Mouse (Mus musculus) hindbrain, embryonic 16.5 days (tissue): ENCODE measurements around the gene Rtkn2. TPM values are rescaled to one million over a fixed set of nuclear protein-coding genes. Genes with fewer than 3 reads are reported as not detected.

ENCODE experiments used
- ATAC-seq: fragments of 200-750 bp; cut with Nextera tagmentation; 2 replicates; pipeline ENCODE4 v1.8.0; 2017; ENCODE audit warnings: moderate TSS enrichment, moderate library complexity
- H3K27ac ChIP-seq: fragments of 300-500 bp; sonication (generic); 2 replicates; pipeline ENCODE4 v1.5.1; 2014; ENCODE audit warnings: low read depth, mild to moderate bottlenecking, control low read depth, low read length, moderate library complexity
- H3K27me3 ChIP-seq: fragments of 300-500 bp; sonication (generic); replicated peaks from 2 replicates; pipeline ENCODE4 v1.6.1; 2014; ENCODE audit warnings: low read length; ENCODE audit not compliant: control insufficient read depth, insufficient read depth
- H3K36me3 ChIP-seq: fragments of 300-500 bp; sonication (generic); 2 replicates; pipeline ENCODE4 v1.6.1; 2014; ENCODE audit warnings: mild to moderate bottlenecking, low read length, moderate library complexity, mixed read lengths; ENCODE audit not compliant: control insufficient read depth, insufficient read depth
- H3K4me1 ChIP-seq: fragments of 300-500 bp; sonication (generic); 2 replicates; pipeline ENCODE4 v1.6.1; 2014; ENCODE audit warnings: low read depth, low read length; ENCODE audit not compliant: control insufficient read depth, insufficient read depth
- H3K4me2 ChIP-seq: fragments of 300-500 bp; sonication (generic); 2 replicates; pipeline ENCODE4 v1.6.1; 2014; ENCODE audit warnings: mild to moderate bottlenecking, low read length, control low read depth, moderate library complexity
- H3K4me3 ChIP-seq: fragments of 300-500 bp; sonication (generic); 2 replicates; pipeline ENCODE4 v1.5.1; 2014; ENCODE audit warnings: mild to moderate bottlenecking, low read length, control low read depth, moderate library complexity
- H3K9ac ChIP-seq: fragments of 300-500 bp; sonication (generic); 2 replicates; pipeline ENCODE4 v1.6.1; 2014; ENCODE audit warnings: low read depth, mild to moderate bottlenecking, control low read depth, low read length, moderate library complexity
- H3K9me3 ChIP-seq: fragments of 300-500 bp; sonication (generic); 2 replicates; pipeline ENCODE4 v1.6.1; 2014; ENCODE audit warnings: mild to moderate bottlenecking, low read length, moderate library complexity; ENCODE audit not compliant: control insufficient read depth
- WGBS: fragments of 180-500 bp; shearing (Covaris S2); extraction: QIAGEN DNeasy Blood & Tissue Kit; methylation state at CpG from one replicate; pipeline ENCODE4 v1.1.7; 2014; 5-methylcytosine and 5-hydroxymethylcytosine counted together
- polyA plus RNA-seq: library from polyadenylated mRNA; unstranded; fragments of >200 nt; fragmentation: Nextera tagmentation; extraction: Ambion mirVana; gene quantifications from 2 replicates; pipeline ENCODE4 v1.2.1, GENCODE M21; 2015

Gene Rtkn2
- polyA plus RNA-seq, 1 experiment from 2014 or later: 4.4 TPM

DNA sequence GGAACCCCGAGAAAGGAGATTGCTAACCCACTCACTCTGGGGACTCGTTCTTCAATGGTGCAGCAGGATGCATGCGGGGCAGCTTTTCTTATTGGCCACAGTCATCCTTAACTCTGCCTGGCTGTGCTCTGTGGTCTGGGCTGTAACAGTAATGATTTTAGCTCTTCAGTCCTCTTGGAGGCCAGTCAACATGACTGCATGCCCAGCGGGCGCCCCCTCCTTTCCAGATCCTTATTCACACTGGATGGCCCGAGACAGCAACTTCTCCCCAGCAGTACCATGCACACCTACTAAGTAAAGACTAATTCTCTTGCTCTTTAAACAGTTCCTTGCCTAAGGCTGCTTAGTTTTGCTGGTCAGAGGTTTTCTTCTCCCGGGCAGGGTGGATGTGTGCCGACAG lies 4.4 kb downstream of the Rtkn2 start:
- Histone ChIP-seq H3K27me3 (no peaks in the 10 kb centered on the region), H3K4me1 (peaks cover 7% of the 10 kb centered on the region), H3K9me3 (no peaks in the 10 kb centered on the region), H3K27ac (no peak overlapping the region), H3K9ac (no peak overlapping the region), H3K36me3 (no peaks in the 10 kb centered on the region), H3K4me3 (no peak overlapping the region), H3K4me2 (no peak overlapping the region)
- WGBS: 85% methylated on average over 8 of the region's 8 CpGs
- ATAC-seq: no peak

DNA sequence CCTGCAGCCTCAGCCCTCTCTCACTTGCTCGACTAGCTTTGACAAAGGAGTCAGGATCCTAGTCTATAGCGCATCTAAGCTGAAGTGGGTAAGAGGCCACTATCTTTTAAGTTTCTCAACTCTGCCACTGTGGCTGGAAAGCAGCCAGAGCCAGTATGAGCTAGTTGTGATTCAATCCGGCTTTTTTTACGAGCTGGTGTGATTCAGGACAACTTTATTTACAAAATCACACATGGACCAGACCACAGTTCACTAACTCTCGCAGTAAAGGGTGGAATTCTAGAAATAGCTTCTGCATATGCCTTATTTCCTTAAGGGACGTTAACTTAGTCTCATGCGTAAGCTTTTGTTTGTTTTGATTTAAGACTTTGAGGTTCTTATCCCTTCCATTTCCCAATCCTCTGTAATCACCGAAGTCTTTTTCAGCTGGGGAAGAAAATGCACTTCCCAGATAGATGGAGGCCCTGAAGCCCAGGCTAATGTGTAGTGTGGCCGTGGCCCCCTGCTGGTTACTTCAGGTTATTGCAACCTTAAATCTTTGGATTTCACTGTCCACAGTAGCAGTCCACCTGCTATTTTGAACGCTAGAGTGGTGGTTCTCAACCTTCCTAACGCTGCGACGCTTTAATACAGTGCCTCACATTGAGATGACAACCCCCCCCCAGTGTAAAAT lies 5.0 kb downstream of the Rtkn2 start:
- WGBS: 51% methylated on average over 13 of the region's 13 CpGs
- Histone ChIP-seq H3K4me3 (no peak overlapping the region), H3K9me3 (no peaks in the 10 kb centered on the region), H3K4me1 (peaks cover 7% of the 10 kb centered on the region), H3K4me2 (no peak overlapping the region), H3K36me3 (no peaks in the 10 kb centered on the region), H3K27me3 (no peaks in the 10 kb centered on the region), H3K9ac (no peak overlapping the region), H3K27ac (no peak overlapping the region)
- peak; percentile 74 for ATAC-seq

DNA sequence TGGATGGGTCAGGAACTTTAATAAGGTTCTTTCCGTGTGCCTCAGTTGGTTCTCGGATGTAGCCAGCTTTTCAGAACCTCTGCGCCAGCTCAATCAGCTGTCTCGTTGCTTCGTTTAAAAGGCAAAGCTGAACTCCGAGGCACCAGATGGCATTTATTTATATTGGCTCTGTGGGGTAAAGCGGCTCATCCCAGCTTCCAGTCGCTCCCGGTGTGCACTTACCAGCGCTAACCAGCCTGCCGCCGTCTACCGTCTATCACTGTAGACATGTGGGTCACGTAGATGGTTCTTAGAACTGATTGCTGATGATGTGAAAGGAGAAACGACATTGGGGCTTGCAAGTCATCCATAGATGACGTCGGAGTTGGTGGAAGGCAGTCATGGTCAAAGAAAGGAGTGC lies 5.7 kb downstream of the Rtkn2 start:
- H3K27ac ChIP-seq: no peak overlapping the region
- no peak overlapping the region for H3K9ac ChIP-seq
- no peak overlapping the region for H3K4me3 ChIP-seq
- no peaks in the 10 kb centered on the region for H3K9me3 ChIP-seq
- ATAC-seq: no peak
- no peak overlapping the region for H3K4me2 ChIP-seq
- H3K27me3 ChIP-seq: no peaks in the 10 kb centered on the region
- H3K4me1 ChIP-seq: peaks cover 5% of the 10 kb centered on the region; the same call in 1 of the 2 replicates
- H3K36me3 ChIP-seq: no peaks in the 10 kb centered on the region
- 74% methylated on average over 17 of the region's 17 CpGs for WGBS

DNA sequence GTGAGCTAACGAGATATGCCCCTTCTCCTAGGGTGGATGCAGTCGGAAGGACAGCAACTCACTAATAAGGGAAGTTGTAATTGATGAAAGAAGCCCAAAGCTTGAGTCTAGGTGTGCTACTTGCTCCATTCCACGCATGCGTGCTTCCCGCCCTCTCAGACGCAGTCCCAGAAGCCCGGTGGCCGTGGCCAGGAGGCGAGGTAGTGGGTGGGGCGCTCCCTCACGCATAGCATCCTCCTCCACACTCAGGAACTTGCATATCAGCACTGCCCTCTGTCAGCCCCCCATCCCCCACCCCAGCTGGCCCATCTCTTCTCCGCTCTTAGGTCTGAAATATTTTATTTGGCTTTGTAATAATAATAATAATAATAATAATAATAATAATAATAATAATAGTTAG lies 16.0 kb downstream of the Rtkn2 start:
- Histone ChIP-seq H3K9ac (no peak overlapping the region), H3K27me3 (no peaks in the 10 kb centered on the region), H3K4me2 (no peak overlapping the region), H3K36me3 (no peaks in the 10 kb centered on the region; the same call in 1 of the 2 replicates), H3K4me1 (no peaks in the 10 kb centered on the region), H3K9me3 (no peaks in the 10 kb centered on the region), H3K27ac (no peak overlapping the region), H3K4me3 (no peak overlapping the region)
- 74% methylated on average over 12 of the region's 12 CpGs for WGBS
- no peak for ATAC-seq

DNA sequence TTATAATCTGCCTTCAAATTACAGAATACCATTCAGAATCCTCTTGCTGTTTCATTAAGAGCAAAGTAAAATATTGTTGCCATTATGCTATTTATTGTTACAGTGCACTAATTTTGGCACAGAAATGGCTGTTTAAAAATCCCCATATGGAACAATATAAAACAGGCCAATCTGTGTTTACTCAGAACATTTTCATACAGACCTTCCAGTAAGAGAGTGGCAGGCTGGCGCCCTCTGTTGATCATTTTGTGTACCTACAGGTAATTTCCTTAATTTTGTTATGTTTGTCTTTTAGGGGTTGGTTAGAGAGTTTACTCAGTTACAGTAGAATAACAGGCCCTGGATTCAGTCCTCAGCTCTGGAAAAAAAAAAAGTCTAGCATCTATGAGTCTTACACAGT lies 16.8 kb downstream of the Rtkn2 start:
- 0% methylated on average over 1 of the region's 1 CpGs for WGBS
- Histone ChIP-seq H3K27ac (no peak overlapping the region), H3K27me3 (no peaks in the 10 kb centered on the region), H3K4me2 (no peak overlapping the region), H3K36me3 (no peaks in the 10 kb centered on the region; the same call in 1 of the 2 replicates), H3K4me1 (no peaks in the 10 kb centered on the region), H3K4me3 (no peak overlapping the region), H3K9ac (no peak overlapping the region), H3K9me3 (no peaks in the 10 kb centered on the region)
- no peak; the same call in 1 of the 2 replicates for ATAC-seq

DNA sequence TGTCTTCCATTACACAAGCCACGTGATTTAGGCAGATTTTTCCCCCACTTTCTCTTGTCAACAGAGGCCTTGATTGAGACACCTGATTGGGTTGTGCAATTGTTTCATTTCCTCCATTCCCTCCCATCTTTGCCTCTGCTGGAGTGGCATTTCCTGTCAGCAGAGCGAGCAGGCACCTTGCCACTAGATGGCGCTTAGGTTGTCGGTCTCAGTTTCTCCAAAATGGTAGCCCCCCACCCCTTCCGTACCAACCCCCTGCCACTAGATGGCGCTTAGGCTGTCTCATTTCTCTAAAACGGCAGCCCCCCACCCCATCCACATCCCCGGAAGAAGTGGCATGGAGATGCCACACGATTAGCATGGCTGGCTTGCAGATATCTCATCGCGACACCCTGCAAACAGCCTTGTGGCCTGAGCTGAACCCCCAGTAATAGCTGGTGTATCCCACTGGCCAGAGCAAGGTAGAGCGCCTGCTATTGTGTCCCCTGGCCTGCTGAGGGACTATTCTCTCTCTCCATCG lies 18.8 kb downstream of the Rtkn2 start:
- Histone ChIP-seq H3K27ac (no peak overlapping the region), H3K9me3 (no peaks in the 10 kb centered on the region), H3K36me3 (no peaks in the 10 kb centered on the region), H3K4me1 (no peaks in the 10 kb centered on the region), H3K4me2 (peak overlapping the region; percentile 5; the same call in 1 of the 2 replicates), H3K9ac (no peak overlapping the region), H3K27me3 (no peaks in the 10 kb centered on the region), H3K4me3 (no peak overlapping the region)
- ATAC-seq: peak; percentile 69
- 35% methylated on average over 13 of the region's 13 CpGs for WGBS

DNA sequence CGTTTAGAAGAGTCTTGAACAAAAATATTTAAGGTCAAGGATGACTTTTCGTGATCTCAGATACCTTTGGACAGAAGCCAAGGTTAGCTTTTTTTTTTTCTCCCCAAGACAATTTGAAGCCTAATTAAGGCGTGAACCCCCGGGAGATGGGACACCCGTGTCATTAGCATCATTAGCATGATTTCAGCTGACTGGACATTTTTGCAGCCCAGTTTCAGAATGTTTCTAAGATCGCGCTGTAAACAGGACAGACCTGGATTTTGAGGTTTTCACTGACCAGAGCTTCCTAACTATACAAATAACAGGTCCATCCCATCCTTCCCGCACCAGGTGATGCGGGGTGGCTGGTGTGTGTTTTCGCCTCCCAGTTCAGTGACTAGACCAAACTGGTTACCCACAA lies 19.8 kb downstream of the Rtkn2 start:
- WGBS: 72% methylated on average over 10 of the region's 10 CpGs

DNA sequence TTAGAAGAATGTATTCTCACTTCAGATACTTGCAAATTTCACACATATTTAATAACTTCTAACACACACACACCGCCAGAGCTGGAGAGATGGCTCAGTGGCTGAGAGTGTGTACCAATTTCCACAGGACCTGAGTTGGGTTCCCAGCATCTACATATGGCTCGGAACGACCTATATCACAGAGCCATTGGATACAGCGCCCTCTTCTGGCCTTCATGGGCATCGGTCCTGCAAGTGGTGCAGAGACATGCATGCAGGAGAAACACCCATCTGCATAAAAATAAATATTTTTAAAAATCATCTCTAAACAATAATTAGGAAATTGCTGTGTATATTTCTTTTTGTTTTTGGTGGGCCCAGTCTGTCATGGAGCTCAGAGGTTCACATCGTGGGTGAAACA lies 22.1 kb downstream of the Rtkn2 start:
- H3K27me3 ChIP-seq: no peaks in the 10 kb centered on the region
- no peak overlapping the region for H3K9ac ChIP-seq
- ATAC-seq: no peak
- H3K9me3 ChIP-seq: no peaks in the 10 kb centered on the region
- no peaks in the 10 kb centered on the region for H3K4me1 ChIP-seq
- no peak overlapping the region for H3K4me2 ChIP-seq
- H3K36me3 ChIP-seq: no peaks in the 10 kb centered on the region
- WGBS: 93% methylated on average over 6 of the region's 6 CpGs
- no peak overlapping the region for H3K27ac ChIP-seq
- H3K4me3 ChIP-seq: no peak overlapping the region

More for the DNA sequence above, 19.8 kb downstream of the Rtkn2 start:
- no peaks in the 10 kb centered on the region for H3K27me3 ChIP-seq
- no peak for ATAC-seq
- H3K4me3 ChIP-seq: no peak overlapping the region
- no peak overlapping the region for H3K9ac ChIP-seq
- H3K27ac ChIP-seq: no peak overlapping the region
- H3K9me3 ChIP-seq: no peaks in the 10 kb centered on the region
- H3K36me3 ChIP-seq: no peaks in the 10 kb centered on the region
- no peaks in the 10 kb centered on the region for H3K4me1 ChIP-seq
- no peak overlapping the region for H3K4me2 ChIP-seq

DNA sequence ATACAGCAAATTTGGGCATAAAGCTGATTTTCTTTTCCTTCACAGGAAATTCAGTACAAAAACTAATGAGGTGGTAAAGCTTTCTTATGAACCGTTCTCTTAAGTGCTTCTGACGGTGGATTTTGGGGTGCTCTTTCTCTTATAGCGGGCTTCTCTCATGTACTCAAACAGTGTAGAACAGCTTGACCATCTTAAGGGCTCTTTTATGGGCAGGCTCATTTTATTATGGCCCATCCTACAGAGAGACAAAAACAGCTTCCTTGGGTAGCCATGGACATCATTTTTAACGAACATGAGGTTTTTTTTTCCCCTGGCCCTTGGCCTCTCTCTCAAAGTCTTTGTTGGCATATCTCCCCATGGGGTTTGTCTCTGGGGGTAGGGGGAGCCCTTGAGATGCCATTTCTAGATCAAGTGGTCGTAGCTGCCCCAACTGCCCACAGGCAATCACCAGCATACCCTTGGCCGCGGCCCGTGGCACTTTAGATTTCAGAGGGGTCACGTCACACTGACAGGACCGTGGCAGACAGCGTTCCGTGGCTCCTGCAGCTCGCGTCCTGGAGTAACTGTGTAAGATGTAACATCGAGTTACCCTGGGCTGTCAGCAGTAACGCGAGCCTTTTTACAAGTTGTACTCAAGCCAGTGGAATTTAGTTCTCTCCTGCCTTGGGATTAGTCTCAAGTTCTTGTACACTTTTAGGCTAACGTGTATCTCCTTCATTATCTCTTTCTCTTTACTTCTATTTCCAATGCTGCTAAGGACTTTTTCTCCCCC lies 24.5 kb downstream of the Rtkn2 start:
- Histone ChIP-seq H3K27me3 (no peaks in the 10 kb centered on the region), H3K4me3 (no peak overlapping the region), H3K4me2 (no peak overlapping the region), H3K27ac (no peak overlapping the region), H3K36me3 (no peaks in the 10 kb centered on the region), H3K9me3 (no peaks in the 10 kb centered on the region), H3K4me1 (no peaks in the 10 kb centered on the region), H3K9ac (no peak overlapping the region)
- 85% methylated on average over 18 of the region's 18 CpGs for WGBS
- ATAC-seq: no peak
